Mouse (Mus musculus): ENCODE measurements around the gene Gm20696.

The Gm20696 gene

DNA sequence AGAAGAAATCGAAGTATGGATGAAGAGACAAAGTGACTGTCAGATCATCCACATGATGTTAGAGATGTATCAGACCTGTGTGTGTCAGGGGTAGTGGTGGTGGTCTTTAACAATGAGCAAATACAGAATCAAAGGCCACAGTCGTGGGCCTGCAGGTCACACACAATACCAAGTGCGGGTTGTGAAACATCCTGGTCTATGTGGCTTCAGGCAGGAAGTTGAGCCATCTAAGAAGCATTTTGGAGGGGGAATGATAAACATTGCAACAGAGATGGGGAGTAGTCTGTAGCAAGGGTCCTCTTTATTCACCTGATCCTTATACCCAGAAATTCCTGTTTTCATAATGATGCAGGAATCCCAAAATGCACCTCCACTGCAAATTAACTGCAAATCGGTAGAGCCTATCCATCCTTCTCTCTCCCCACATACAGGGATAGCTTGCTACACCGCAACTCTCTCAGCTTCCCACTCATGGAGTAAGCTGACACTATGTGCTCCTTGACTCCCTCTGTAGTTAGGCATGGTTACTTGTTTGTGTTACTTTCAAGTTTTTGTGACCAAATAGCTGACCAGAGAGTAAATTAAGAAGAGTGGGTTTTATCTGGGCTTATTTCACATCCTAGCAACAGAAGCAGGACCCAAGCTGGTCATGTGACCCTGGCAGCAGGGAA lies 454.8 kb downstream of the Gm20696 start:
- no peak for DNase-seq (ENCODE audit: low read depth, low spot score)

DNA sequence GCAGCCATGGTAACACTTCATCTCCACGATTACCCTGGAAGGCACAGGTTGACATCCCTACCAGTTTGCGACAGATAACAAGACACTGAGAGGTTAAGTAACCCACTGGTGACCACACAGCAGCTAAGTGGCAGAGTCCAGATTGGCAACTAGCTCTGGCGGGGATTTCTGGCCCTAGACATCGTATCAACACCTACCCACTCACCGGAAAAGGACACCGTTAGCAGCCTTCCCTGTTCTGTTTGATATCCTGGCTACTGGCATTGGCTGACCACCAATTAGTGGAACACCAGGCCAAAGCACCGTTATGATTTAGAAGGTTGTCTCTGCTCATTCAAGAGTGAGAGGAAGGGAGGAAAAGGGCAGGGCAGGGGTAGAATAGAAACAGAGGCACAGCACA lies 456.4 kb downstream of the Gm20696 start:
- no peak for DNase-seq (ENCODE audit: low read depth, low spot score)
